In the genomic region with DNA sequence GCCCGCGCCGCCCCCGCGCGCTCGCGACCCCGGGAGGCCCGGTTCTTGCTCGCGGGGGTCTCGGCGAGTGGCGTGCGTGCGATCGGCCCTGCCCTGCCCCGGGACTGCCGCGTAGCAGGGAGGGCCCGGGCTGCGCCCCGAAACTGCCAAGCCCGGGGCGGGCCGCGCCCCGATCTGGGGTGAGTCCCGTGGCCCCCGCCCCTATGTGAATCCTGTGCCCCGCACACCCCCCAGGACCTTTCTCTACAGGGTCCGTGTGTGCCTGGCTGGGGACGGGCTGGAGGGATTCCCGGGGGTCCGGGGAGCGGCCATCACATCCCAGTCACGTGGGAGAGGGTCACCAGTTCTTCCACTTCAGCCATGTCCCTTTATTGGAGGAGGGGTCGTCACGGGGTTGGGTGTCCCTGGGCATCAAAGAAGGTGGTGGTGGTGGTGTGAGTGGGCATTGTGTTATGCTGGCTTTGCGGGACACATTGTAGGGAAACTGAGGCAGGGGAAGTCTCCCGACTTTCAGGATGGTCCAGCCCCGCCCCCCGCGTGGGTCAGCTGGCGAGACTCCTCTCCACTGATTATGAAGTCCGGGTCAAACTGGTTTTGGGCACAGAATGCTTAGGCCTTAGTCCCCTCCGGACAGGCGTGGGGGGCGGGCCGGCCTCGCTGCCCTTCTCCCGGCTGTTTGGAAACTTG, we compare ENCODE assay signal across 7 mouse cellular contexts. TPM values are rescaled to one million over a fixed set of nuclear protein-coding genes. Genes with fewer than 3 reads are reported as not detected.
DNase-seq lines count a peak whose midpoint lies in the region; ATAC-seq and TF ChIP-seq lines count a peak whose summit lies in the region.

No protein-coding gene starts in this region.

- TF ChIP-seq CTCF in MEL (IDR thresholded peaks at IDR 0.05 in 2 of 3, conservative IDR thresholded peaks at IDR 0.05 in 1 of 3; ENCODE audit: control insufficient read depth in 1 of 3, insufficient read depth in 1 of 3, low read depth in 2 of 3, low read length in 3 of 3, poor library complexity in 1 of 3, severe bottlenecking in 1 of 3) = no peak
- no peak for TF ChIP-seq CTCF in testis, adult 2 months (IDR thresholded peaks at IDR 0.05; ENCODE audit: control insufficient read depth, insufficient read depth, insufficient replicate concordance, low read depth, low read length)

- H3K27me3 ChIP-seq in MEL (ENCODE audit: control insufficient read depth in 1 of 2, insufficient read depth in 2 of 2, low read length in 2 of 2) = no peaks in the 10 kb centered on the region
- no peaks in the 10 kb centered on the region for H3K27me3 ChIP-seq in hindbrain, embryonic 11.5 days (ENCODE audit: control insufficient read depth, insufficient read depth, low read length)
- no peaks in the 10 kb centered on the region for H3K27me3 ChIP-seq in limb, embryonic 14.5 days (ENCODE audit: control insufficient read depth, insufficient read depth, low read length)
- H3K27me3 ChIP-seq in midbrain, embryonic 13.5 days = no peaks in the 10 kb centered on the region
- H3K27me3 ChIP-seq in testis, adult 2 months (ENCODE audit: control insufficient read depth, insufficient read depth, low read length) = no peaks in the 10 kb centered on the region

- no peaks in the 10 kb centered on the region for H3K9me3 ChIP-seq in MEL (replicated peaks; ENCODE audit: insufficient read depth, low read length)
- no peaks in the 10 kb centered on the region for H3K9me3 ChIP-seq in hindbrain, embryonic 11.5 days (ENCODE audit: control insufficient read depth, low read length)
- no peaks in the 10 kb centered on the region for H3K9me3 ChIP-seq in limb, embryonic 14.5 days (ENCODE audit: control insufficient read depth, low read length)
- H3K9me3 ChIP-seq in midbrain, embryonic 13.5 days = no peaks in the 10 kb centered on the region

- peak overlapping the region; percentile 84 to 85 for H3K4me3 ChIP-seq in MEL (ENCODE audit: control insufficient read depth in 1 of 2, insufficient read depth in 1 of 2, low read depth in 2 of 2, low read length in 2 of 2)
- peak overlapping the region; percentile 100 for H3K4me3 ChIP-seq in hindbrain, embryonic 11.5 days (ENCODE audit: low read depth, low read length)
- peak overlapping the region; percentile 100 for H3K4me3 ChIP-seq in limb, embryonic 14.5 days (replicated peaks; ENCODE audit: low read length)
- peak overlapping the region; percentile 100 for H3K4me3 ChIP-seq in midbrain, embryonic 13.5 days (replicated peaks)
- H3K4me3 ChIP-seq in testis, adult 2 months (ENCODE audit: control insufficient read depth, low read depth, low read length) = peak overlapping the region; percentile 94

- H3K4me2 ChIP-seq in hindbrain, embryonic 11.5 days (replicated peaks; ENCODE audit: low read depth, low read length) = peak overlapping the region; percentile 99
- H3K4me2 ChIP-seq in limb, embryonic 14.5 days (replicated peaks; ENCODE audit: low read depth, low read length, severe bottlenecking) = peak overlapping the region; percentile 93
- H3K4me2 ChIP-seq in midbrain, embryonic 13.5 days (replicated peaks) = peak overlapping the region; percentile 85

- peak overlapping the region; percentile 90 for H3K9ac ChIP-seq in MEL (ENCODE audit: control insufficient read depth, low read depth, low read length, poor library complexity, severe bottlenecking)
- peak overlapping the region; percentile 100 for H3K9ac ChIP-seq in hindbrain, embryonic 11.5 days (ENCODE audit: low read depth, low read length)
- peak overlapping the region; percentile 100 for H3K9ac ChIP-seq in limb, embryonic 14.5 days (ENCODE audit: low read depth, low read length, severe bottlenecking)
- H3K9ac ChIP-seq in midbrain, embryonic 13.5 days (replicated peaks) = peak overlapping the region; percentile 100

- H3K27ac ChIP-seq in MEL (ENCODE audit: control insufficient read depth, low read depth, low read length) = peak overlapping the region; percentile 65
- H3K27ac ChIP-seq in hindbrain, embryonic 11.5 days (ENCODE audit: low read depth, low read length) = peak overlapping the region; percentile 99
- H3K27ac ChIP-seq in limb, embryonic 14.5 days (replicated peaks; ENCODE audit: low read depth, low read length) = peak overlapping the region; percentile 98
- H3K27ac ChIP-seq in midbrain, embryonic 13.5 days = peak overlapping the region; percentile 100
- peak overlapping the region; percentile 98 for H3K27ac ChIP-seq in testis, adult 2 months (ENCODE audit: control insufficient read depth, insufficient read depth, low read depth, low read length)

- TF ChIP-seq EP300 in MEL (IDR thresholded peaks at IDR 0.05; ENCODE audit: low read depth in 1 of 2, low read length in 2 of 2) = peak in 1 of 2 experiments; percentile 33; a peak in 1 of 4 replicates

- H3K79me2 ChIP-seq in MEL (ENCODE audit: control insufficient read depth, insufficient read depth, low read length, poor library complexity) = peaks cover 21% of the 10 kb centered on the region

- TF ChIP-seq POLR2A in MEL (IDR thresholded peaks at IDR 0.05; ENCODE audit: control insufficient read depth in 1 of 2, insufficient read depth in 1 of 2, low read depth in 1 of 2, low read length in 2 of 2, poor library complexity in 1 of 2) = no peak
- TF ChIP-seq POLR2A in limb, embryonic 14.5 days (IDR thresholded peaks at IDR 0.05; ENCODE audit: borderline replicate concordance, extremely low read depth, insufficient read depth, insufficient read length) = 0 out of 2 replicates have a peak, but pooled peaks have one; percentile 34
- no peak; the same call in 1 of the 2 replicates for TF ChIP-seq POLR2A in testis, adult 2 months (IDR thresholded peaks at IDR 0.05; ENCODE audit: control insufficient read depth, low read depth, low read length)

- TF ChIP-seq RAD21 in MEL (IDR thresholded peaks at IDR 0.05; ENCODE audit: low read depth, low read length) = no peak

- 2% methylated on average over 41 of the region's 53 CpGs for WGBS in hindbrain, embryonic 11.5 days
- 3% methylated on average over 18 of the region's 53 CpGs for WGBS in limb, embryonic 14.5 days
- WGBS in midbrain, embryonic 13.5 days = under 1% methylated on average over 48 of the region's 53 CpGs

- peak; percentile 9; the same call in 1 of the 2 replicates for ATAC-seq in erythroid progenitor cell, adult 5-6 weeks (replicated peaks; ENCODE audit: low FRiP score, poor library complexity, severe bottlenecking)
- ATAC-seq in hindbrain, embryonic 11.5 days (ENCODE audit: low FRiP score) = peak; percentile 59
- ATAC-seq in limb, embryonic 14.5 days (ENCODE audit: low FRiP score, low read depth) = peak; percentile 16; the same call in 1 of the 2 replicates
- peak; percentile 41 for ATAC-seq in midbrain, embryonic 13.5 days

- H3K36me3 ChIP-seq in MEL (ENCODE audit: control insufficient read depth in 1 of 2, insufficient read depth in 2 of 2, low read length in 2 of 2) = peaks cover 0 to 15% of the 10 kb centered on the region in 2 experiments; a peak in 2 of 4 replicates
- H3K36me3 ChIP-seq in hindbrain, embryonic 11.5 days (ENCODE audit: control insufficient read depth, insufficient read depth, low read length) = 0 out of 2 replicates have a peak, but pooled peaks cover 6% of the 10 kb centered on the region
- peaks cover 22% of the 10 kb centered on the region for H3K36me3 ChIP-seq in limb, embryonic 14.5 days (ENCODE audit: control insufficient read depth, insufficient read depth, low read length)
- H3K36me3 ChIP-seq in midbrain, embryonic 13.5 days = peaks cover 26% of the 10 kb centered on the region
- H3K36me3 ChIP-seq in testis, adult 2 months (ENCODE audit: control insufficient read depth, insufficient read depth, low read length) = no peaks in the 10 kb centered on the region

- peaks cover 0 to 30% of the 10 kb centered on the region in 2 experiments; a peak in 3 of 4 replicates for H3K4me1 ChIP-seq in MEL (ENCODE audit: control insufficient read depth in 1 of 2, insufficient read depth in 2 of 2, low read length in 2 of 2)
- peaks cover 13% of the 10 kb centered on the region for H3K4me1 ChIP-seq in hindbrain, embryonic 11.5 days (replicated peaks; ENCODE audit: control insufficient read depth, insufficient read depth, low read length)
- peaks cover 23% of the 10 kb centered on the region for H3K4me1 ChIP-seq in limb, embryonic 14.5 days (ENCODE audit: control insufficient read depth, insufficient read depth, low read length)
- H3K4me1 ChIP-seq in midbrain, embryonic 13.5 days (replicated peaks) = peaks cover 65% of the 10 kb centered on the region
- H3K4me1 ChIP-seq in testis, adult 2 months (ENCODE audit: control insufficient read depth, insufficient read depth, low read length) = peaks cover 27% of the 10 kb centered on the region

- peak; percentile 54 for DNase-seq in MEL (ENCODE audit: low read depth, low spot score)
- peak; percentile 62 for DNase-seq in adrenal gland, postnatal 25 days
- DNase-seq in hindbrain, embryonic 11.5 days (ENCODE audit: low spot score) = peak; percentile 83
- peak; percentile 45 for DNase-seq in limb, embryonic 14.5 days (ENCODE audit: low spot score)

RNA-seq across cellular contexts. Expression of a gene that starts 0.5 kb away (rescaled TPM):
- total RNA-seq in MEL (2012; rRNA removed) = 1,328 and 1,871 TPM in 2 replicates
- 1,000 to 10,000 TPM in 1 of 2 experiments, 100 to 1,000 TPM in 1; 899 to 1,784 TPM for polyA plus RNA-seq in MEL (2012; ENCODE audit: insufficient read depth in 1 of 2, insufficient read length in 2 of 2, low read depth in 1 of 2, low replicate concordance in 2 of 2, missing spikeins in 1 of 2)
- total RNA-seq in adrenal gland, postnatal 25 days (2021) = 1,036 and 1,352 TPM in 2 replicates
- 531 and 597 TPM in 2 replicates for total RNA-seq in erythroid progenitor cell, adult 5-6 weeks (2015; ENCODE audit: low replicate concordance)
- total RNA-seq in erythroid progenitor cell, adult 5-6 weeks (2017; ENCODE audit: low replicate concordance) = 282 and 330 TPM in 2 replicates
- polyA plus RNA-seq in hindbrain, embryonic 11.5 days (2014; fragmentation: Nextera tagmentation; extraction: Ambion mirVana) = 3,592 and 3,665 TPM in 2 replicates
- 1,359 and 1,631 TPM in 2 replicates for polyA plus RNA-seq in limb, embryonic 14.5 days (2012; rRNA removed)
- 2,223 and 2,513 TPM in 2 replicates for polyA plus RNA-seq in limb, embryonic 14.5 days (2014; fragmentation: Nextera tagmentation; extraction: Ambion mirVana)
- 3,928 and 4,113 TPM in 2 replicates for polyA plus RNA-seq in midbrain, embryonic 13.5 days (2015; fragmentation: Nextera tagmentation; extraction: Ambion mirVana)
- polyA plus RNA-seq in testis, adult 2 months (2012; rRNA removed) = 670 and 672 TPM in 2 replicates

RNA-seq across cellular contexts. Expression of a gene that starts 12.5 kb away (rescaled TPM):
- 0.29 and 0.62 TPM in 2 replicates for total RNA-seq in MEL (2012; rRNA removed)
- under 1 TPM in 1 of 2 experiments, not detected in 1; 0.61 TPM for polyA plus RNA-seq in MEL (2012; ENCODE audit: insufficient read depth in 1 of 2, insufficient read length in 2 of 2, low read depth in 1 of 2, low replicate concordance in 2 of 2, missing spikeins in 1 of 2)
- 0.79 TPM in 1 of 2 replicates, not detected in the other for total RNA-seq in adrenal gland, postnatal 25 days (2021)
- total RNA-seq in erythroid progenitor cell, adult 5-6 weeks (2015; ENCODE audit: low replicate concordance) = not detected in 2 replicates
- total RNA-seq in erythroid progenitor cell, adult 5-6 weeks (2017; ENCODE audit: low replicate concordance) = not detected in 2 replicates
- 1.1 and 1.5 TPM in 2 replicates for polyA plus RNA-seq in hindbrain, embryonic 11.5 days (2014; fragmentation: Nextera tagmentation; extraction: Ambion mirVana)
- polyA plus RNA-seq in limb, embryonic 14.5 days (2012; rRNA removed) = 0.32 and 0.36 TPM in 2 replicates
- 0.88 and 1.6 TPM in 2 replicates for polyA plus RNA-seq in limb, embryonic 14.5 days (2014; fragmentation: Nextera tagmentation; extraction: Ambion mirVana)
- polyA plus RNA-seq in midbrain, embryonic 13.5 days (2015; fragmentation: Nextera tagmentation; extraction: Ambion mirVana) = 1.9 and 2.2 TPM in 2 replicates
- polyA plus RNA-seq in testis, adult 2 months (2012; rRNA removed) = 1.6 and 2.1 TPM in 2 replicates

RNA-seq across cellular contexts. Expression of a gene that starts 29.7 kb away (rescaled TPM):
- 34.9 and 45.7 TPM in 2 replicates for total RNA-seq in MEL (2012; rRNA removed)
- 10 to 100 TPM in 1 of 2 experiments, not detected in 1; 27.1 TPM for polyA plus RNA-seq in MEL (2012; ENCODE audit: insufficient read depth in 1 of 2, insufficient read length in 2 of 2, low read depth in 1 of 2, low replicate concordance in 2 of 2, missing spikeins in 1 of 2)
- 35.8 and 55.1 TPM in 2 replicates for total RNA-seq in adrenal gland, postnatal 25 days (2021)
- 6.1 and 8.0 TPM in 2 replicates for total RNA-seq in erythroid progenitor cell, adult 5-6 weeks (2015; ENCODE audit: low replicate concordance)
- total RNA-seq in erythroid progenitor cell, adult 5-6 weeks (2017; ENCODE audit: low replicate concordance) = 2.0 and 9.4 TPM in 2 replicates
- 27.8 and 33.6 TPM in 2 replicates for polyA plus RNA-seq in hindbrain, embryonic 11.5 days (2014; fragmentation: Nextera tagmentation; extraction: Ambion mirVana)
- 45.0 and 64.7 TPM in 2 replicates for polyA plus RNA-seq in limb, embryonic 14.5 days (2012; rRNA removed)
- 33.9 and 42.0 TPM in 2 replicates for polyA plus RNA-seq in limb, embryonic 14.5 days (2014; fragmentation: Nextera tagmentation; extraction: Ambion mirVana)
- polyA plus RNA-seq in midbrain, embryonic 13.5 days (2015; fragmentation: Nextera tagmentation; extraction: Ambion mirVana) = 80.9 and 81.1 TPM in 2 replicates
- 57.8 and 67.1 TPM in 2 replicates for polyA plus RNA-seq in testis, adult 2 months (2012; rRNA removed)

Comparison
In these comparisons a context has a peak if more than half of its experiments do, and no peak if none do; other contexts are left out.
1. Peak in every context shown above with its lines: DNase-seq, ATAC-seq, H3K4me3 ChIP-seq and H3K27ac ChIP-seq.
2. ATAC-seq: peak in every context shown above with its lines; median percentile 59 in hindbrain, embryonic 11.5 days; 41 in midbrain, embryonic 13.5 days; 16 in limb, embryonic 14.5 days; 9 in erythroid progenitor cell, adult 5-6 weeks.